Mouse (Mus musculus): ENCODE measurements around the gene Arhgap9. TPM values are rescaled to one million over a fixed set of nuclear protein-coding genes. Genes with fewer than 3 reads are reported as not detected.
A peak's percentile ranks its signal among the peaks of the same experiment; 100 is the strongest.

Arhgap9 gene
- polyA plus RNA-seq, 1 experiment, result 105 TPM

- TF ChIP-seq POLR2A (IDR thresholded peaks at IDR 0.05; ENCODE audit: control insufficient read depth, extremely low read depth, insufficient read depth, low read length, poor library complexity) (no peak), CTCF (IDR thresholded peaks at IDR 0.05; ENCODE audit: borderline replicate concordance, control insufficient read depth, extremely low read depth, insufficient read depth, low read length, poor library complexity) (no peak)
- 58% methylated on average over 54 of the region's 54 CpGs for WGBS
- peak overlapping the region; percentile 92 for H3K27ac ChIP-seq (ENCODE audit: control insufficient read depth, insufficient read depth, low read length)
- no peaks in the 10 kb centered on the region for H3K27me3 ChIP-seq (ENCODE audit: control insufficient read depth, insufficient read depth, low read length)
- peak; percentile 57 for DNase-seq
- peaks cover 50% of the 10 kb centered on the region for H3K4me1 ChIP-seq (replicated peaks; ENCODE audit: control insufficient read depth, insufficient read depth, low read length)
- peaks cover 17% of the 10 kb centered on the region for H3K36me3 ChIP-seq (ENCODE audit: control insufficient read depth, insufficient read depth, low read length)
- peak overlapping the region; percentile 44 for H3K4me3 ChIP-seq (ENCODE audit: control insufficient read depth, insufficient read depth, low read length)
Observed at GRCm38 (mm10) chr10:127326017-127326801, 4.4 kb downstream of the Arhgap9 start.

GRCm38 (mm10) chr10:127326828-127327227 lies 5.1 kb downstream of the Arhgap9 start:
- no peak for TF ChIP-seq POLR2A (IDR thresholded peaks at IDR 0.05; ENCODE audit: control insufficient read depth, extremely low read depth, insufficient read depth, low read length, poor library complexity)
- no peak for TF ChIP-seq CTCF (IDR thresholded peaks at IDR 0.05; ENCODE audit: borderline replicate concordance, control insufficient read depth, extremely low read depth, insufficient read depth, low read length, poor library complexity)

GRCm38 (mm10) chr10:127327461-127328145 lies 5.8 kb downstream of the Arhgap9 start:
- H3K27me3 ChIP-seq (ENCODE audit: control insufficient read depth, insufficient read depth, low read length), result no peaks in the 10 kb centered on the region
- TF ChIP-seq POLR2A (IDR thresholded peaks at IDR 0.05; ENCODE audit: control insufficient read depth, extremely low read depth, insufficient read depth, low read length, poor library complexity) (no peak), CTCF (IDR thresholded peaks at IDR 0.05; ENCODE audit: borderline replicate concordance, control insufficient read depth, extremely low read depth, insufficient read depth, low read length, poor library complexity) (no peak)
- WGBS, result 87% methylated on average over 18 of the region's 18 CpGs
- H3K4me3 ChIP-seq (ENCODE audit: control insufficient read depth, insufficient read depth, low read length), result no peak overlapping the region
- peaks cover 17% of the 10 kb centered on the region for H3K36me3 ChIP-seq (ENCODE audit: control insufficient read depth, insufficient read depth, low read length)
- H3K27ac ChIP-seq (ENCODE audit: control insufficient read depth, insufficient read depth, low read length), result no peak overlapping the region
- H3K4me1 ChIP-seq (replicated peaks; ENCODE audit: control insufficient read depth, insufficient read depth, low read length), result peaks cover 36% of the 10 kb centered on the region
- DNase-seq, result no peak

More at GRCm38 (mm10) chr10:127326828-127327227, 5.1 kb downstream of the Arhgap9 start:
- H3K27me3 ChIP-seq (ENCODE audit: control insufficient read depth, insufficient read depth, low read length), result no peaks in the 10 kb centered on the region
- peaks cover 17% of the 10 kb centered on the region for H3K36me3 ChIP-seq (ENCODE audit: control insufficient read depth, insufficient read depth, low read length)
- H3K4me1 ChIP-seq (replicated peaks; ENCODE audit: control insufficient read depth, insufficient read depth, low read length), result peaks cover 44% of the 10 kb centered on the region
- peak overlapping the region; percentile 44; the same call in 1 of the 2 replicates for H3K4me3 ChIP-seq (ENCODE audit: control insufficient read depth, insufficient read depth, low read length)
- 92% methylated on average over 29 of the region's 29 CpGs for WGBS
- no peak for DNase-seq
- no peak overlapping the region for H3K27ac ChIP-seq (ENCODE audit: control insufficient read depth, insufficient read depth, low read length)

DNA sequence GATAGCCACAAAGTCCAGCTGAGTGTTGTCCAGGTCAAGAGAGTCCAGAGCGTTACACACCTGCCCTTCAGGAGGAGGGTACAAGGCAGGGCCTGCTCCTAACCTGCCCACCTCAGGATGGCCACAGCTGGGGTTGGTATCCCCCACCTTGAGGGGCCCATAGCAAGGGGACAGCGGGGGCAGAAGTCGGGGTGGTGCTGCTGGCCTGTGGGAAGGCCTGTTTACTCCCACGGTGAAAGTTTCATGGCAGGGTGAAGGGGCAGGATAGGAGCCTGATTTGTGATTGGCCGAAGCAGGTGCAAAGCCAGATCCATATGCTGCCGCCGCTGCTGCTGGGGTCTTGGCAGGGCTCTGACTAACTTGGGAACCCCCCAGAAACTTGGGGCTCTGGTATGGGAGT lies 8.4 kb downstream of the Arhgap9 start:
- WGBS, result 95% methylated on average over 7 of the region's 7 CpGs
- Histone ChIP-seq H3K27me3 (ENCODE audit: control insufficient read depth, insufficient read depth, low read length) (no peaks in the 10 kb centered on the region), H3K4me1 (replicated peaks; ENCODE audit: control insufficient read depth, insufficient read depth, low read length) (peaks cover 15% of the 10 kb centered on the region), H3K27ac (ENCODE audit: control insufficient read depth, insufficient read depth, low read length) (no peak overlapping the region), H3K4me3 (ENCODE audit: control insufficient read depth, insufficient read depth, low read length) (no peak overlapping the region), H3K36me3 (ENCODE audit: control insufficient read depth, insufficient read depth, low read length) (peaks cover 17% of the 10 kb centered on the region)
- DNase-seq, result no peak
- TF ChIP-seq POLR2A (IDR thresholded peaks at IDR 0.05; ENCODE audit: control insufficient read depth, extremely low read depth, insufficient read depth, low read length, poor library complexity) (no peak), CTCF (IDR thresholded peaks at IDR 0.05; ENCODE audit: borderline replicate concordance, control insufficient read depth, extremely low read depth, insufficient read depth, low read length, poor library complexity) (no peak)

GRCm38 (mm10) chr10:127332211-127332874 lies 10.6 kb downstream of the Arhgap9 start:
- H3K4me1 ChIP-seq (replicated peaks; ENCODE audit: control insufficient read depth, insufficient read depth, low read length), result peaks cover 7% of the 10 kb centered on the region
- no peaks in the 10 kb centered on the region for H3K27me3 ChIP-seq (ENCODE audit: control insufficient read depth, insufficient read depth, low read length)
- peaks cover 17% of the 10 kb centered on the region for H3K36me3 ChIP-seq (ENCODE audit: control insufficient read depth, insufficient read depth, low read length)
- no peak for DNase-seq
- no peak overlapping the region for H3K27ac ChIP-seq (ENCODE audit: control insufficient read depth, insufficient read depth, low read length)
- TF ChIP-seq POLR2A (IDR thresholded peaks at IDR 0.05; ENCODE audit: control insufficient read depth, extremely low read depth, insufficient read depth, low read length, poor library complexity) (no peak), CTCF (IDR thresholded peaks at IDR 0.05; ENCODE audit: borderline replicate concordance, control insufficient read depth, extremely low read depth, insufficient read depth, low read length, poor library complexity) (no peak)
- WGBS, result 55% methylated on average over 31 of the region's 31 CpGs
- H3K4me3 ChIP-seq (ENCODE audit: control insufficient read depth, insufficient read depth, low read length), result no peak overlapping the region

DNA sequence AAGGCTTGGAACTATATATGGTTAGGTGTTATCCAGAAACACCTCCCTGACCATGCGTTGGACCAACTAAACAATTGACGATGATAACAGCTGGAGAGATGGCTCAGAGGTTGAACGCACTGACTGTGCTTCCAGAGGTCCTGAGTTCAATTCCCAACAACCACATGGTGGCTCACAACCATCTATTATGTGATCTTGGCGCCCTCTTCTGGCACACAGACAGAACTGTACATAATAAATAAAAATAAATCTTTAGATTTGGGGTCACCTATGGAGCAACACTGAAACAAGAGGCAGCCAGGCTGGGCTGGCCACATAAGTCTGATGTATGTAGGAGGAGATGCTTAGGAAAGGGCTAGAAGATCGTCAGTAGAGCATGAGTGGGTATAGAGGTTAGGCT lies 11.4 kb downstream of the Arhgap9 start:
- no peaks in the 10 kb centered on the region for H3K27me3 ChIP-seq (ENCODE audit: control insufficient read depth, insufficient read depth, low read length)
- no peak overlapping the region for H3K4me3 ChIP-seq (ENCODE audit: control insufficient read depth, insufficient read depth, low read length)
- H3K27ac ChIP-seq (ENCODE audit: control insufficient read depth, insufficient read depth, low read length), result no peak overlapping the region
- peaks cover 14% of the 10 kb centered on the region for H3K4me1 ChIP-seq (replicated peaks; ENCODE audit: control insufficient read depth, insufficient read depth, low read length)
- no peak for TF ChIP-seq CTCF (IDR thresholded peaks at IDR 0.05; ENCODE audit: borderline replicate concordance, control insufficient read depth, extremely low read depth, insufficient read depth, low read length, poor library complexity)
- no peak for TF ChIP-seq POLR2A (IDR thresholded peaks at IDR 0.05; ENCODE audit: control insufficient read depth, extremely low read depth, insufficient read depth, low read length, poor library complexity)
- 67% methylated on average over 5 of the region's 5 CpGs for WGBS
- DNase-seq, result peak; percentile 30
- H3K36me3 ChIP-seq (ENCODE audit: control insufficient read depth, insufficient read depth, low read length), result peaks cover 9% of the 10 kb centered on the region
